Mouse (Mus musculus) cortical plate, adult 2 months (tissue): ENCODE results near the gene Olfr483. TPM values are rescaled to one million over a fixed set of nuclear protein-coding genes. Genes with fewer than 3 reads are reported as not detected.

Experiments used
- H3K27ac ChIP-seq: fragments of 200-500 bp; 2 replicates; pipeline ENCODE4 v1.5.1; 2012; ENCODE audit warnings: low read length, control low read depth, inconsistent platforms; ENCODE audit not compliant: insufficient read depth
- H3K4me1 ChIP-seq: fragments of 200-500 bp; 2 replicates; pipeline ENCODE4 v1.6.1; 2011; ENCODE audit warnings: low read length; ENCODE audit not compliant: control insufficient read depth, insufficient read depth
- H3K4me3 ChIP-seq: fragments of 200-500 bp; 2 replicates; pipeline ENCODE4 v1.5.1; 2011; ENCODE audit warnings: mild to moderate bottlenecking, low read length, control low read depth; ENCODE audit not compliant: insufficient read depth
- CTCF ChIP-seq: fragments of 200-500 bp; IDR thresholded peaks from 2 replicates; pipeline ENCODE4 v1.5.1; 2011; ENCODE audit warnings: mild to moderate bottlenecking, control low read depth, low read length; ENCODE audit not compliant: insufficient read depth; ENCODE audit errors: extremely low read depth
- POLR2A ChIP-seq: fragments of 200-500 bp; IDR thresholded peaks from 2 replicates; pipeline ENCODE4 v1.6.1; 2011; ENCODE audit warnings: mild to moderate bottlenecking, low read length, control low read depth; ENCODE audit not compliant: insufficient read depth; ENCODE audit errors: extremely low read depth
- polyA plus RNA-seq: library from polyadenylated mRNA; depleted of rRNA; stranded (reverse); fragments of >200 nt; gene quantifications from 2 replicates; pipeline ENCODE4 v1.2.3, GENCODE M21; 2012; rRNA removed

Gene Olfr483
- polyA plus RNA-seq = not detected in 2 replicates

DNA sequence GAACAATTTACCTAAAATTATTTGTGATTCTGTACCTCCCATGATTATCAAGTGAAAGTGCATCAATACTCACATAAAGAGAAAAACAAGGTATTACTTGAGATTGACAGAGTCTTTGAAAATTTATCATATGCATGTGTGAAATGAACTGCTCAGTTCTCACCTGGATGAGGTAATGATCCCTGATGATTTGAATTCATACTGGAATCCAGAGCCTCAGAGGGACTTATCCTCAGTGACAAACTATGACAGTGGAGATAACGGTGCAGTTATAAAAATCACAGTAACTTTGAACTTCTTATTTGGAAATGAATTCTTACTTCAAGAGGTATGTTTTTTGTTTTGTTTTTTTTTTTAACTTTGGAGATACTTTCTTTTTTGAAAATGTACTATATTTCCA lies at the start of gene Olfr483:
Olfr483 (plus strand) TSS at position 301 of the 400 bp plus-strand sequence.
- no peak within 1 kb of the TSS for H3K27ac ChIP-seq
- no peaks in the 10 kb centered on the region for H3K4me1 ChIP-seq
- no peak within 1 kb of the TSS for H3K4me3 ChIP-seq
- TF ChIP-seq CTCF = no peak

DNA sequence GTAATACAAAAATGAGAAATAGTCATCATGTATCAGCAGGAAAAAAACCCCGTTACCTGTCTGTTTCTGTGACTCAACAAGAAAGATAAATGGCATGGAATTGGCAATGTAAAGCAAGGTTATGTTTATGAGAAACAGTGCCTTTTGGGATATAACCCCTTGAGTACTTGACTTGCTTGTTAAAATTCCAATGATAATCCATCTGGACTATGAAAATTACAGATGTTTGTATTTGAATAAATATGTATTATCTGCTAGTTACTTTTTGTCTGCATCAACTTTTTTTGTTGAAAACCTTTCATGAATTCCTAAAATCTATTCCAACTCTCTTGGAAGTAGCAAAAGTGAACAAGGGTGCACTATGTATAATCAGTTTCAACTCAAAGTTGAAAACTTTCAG lies 33.4 kb upstream of the Olfr483 start, which contains the start of gene Olfr480:
Olfr480 (minus strand) TSS at position 101 of the 400 bp plus-strand sequence.
- Histone ChIP-seq H3K4me3 (no peak within 1 kb of the TSS), H3K27ac (no peak within 1 kb of the TSS), H3K4me1 (no peaks in the 10 kb centered on the region)
- TF ChIP-seq POLR2A (no peak), CTCF (no peak)

DNA sequence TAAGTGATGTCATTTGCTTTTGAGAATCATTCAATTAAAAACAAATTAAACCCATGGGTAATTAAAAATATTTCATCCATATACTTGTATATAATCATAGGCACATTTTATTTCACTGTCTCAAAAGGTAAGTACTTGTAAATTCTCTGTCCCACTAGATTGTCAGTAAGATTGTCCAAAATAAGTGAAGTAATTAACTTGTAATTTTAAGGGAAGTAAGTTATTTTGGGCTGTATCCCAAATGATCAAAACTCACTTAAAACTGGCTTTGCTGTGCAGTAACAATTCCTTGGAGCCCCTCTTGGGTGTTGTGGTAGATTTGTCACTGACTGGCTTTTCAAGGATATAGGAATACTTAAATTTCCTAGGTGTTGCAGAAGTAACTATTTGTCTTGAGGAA lies 21.1 kb upstream of the Olfr483 start, which contains the start of gene Olfr481:
Olfr481 (plus strand) TSS at position 301 of the 400 bp plus-strand sequence.
- Histone ChIP-seq H3K4me1 (no peaks in the 10 kb centered on the region), H3K4me3 (no peak within 1 kb of the TSS), H3K27ac (no peak within 1 kb of the TSS)
- no peak for TF ChIP-seq CTCF
- TF ChIP-seq POLR2A = no peak

DNA sequence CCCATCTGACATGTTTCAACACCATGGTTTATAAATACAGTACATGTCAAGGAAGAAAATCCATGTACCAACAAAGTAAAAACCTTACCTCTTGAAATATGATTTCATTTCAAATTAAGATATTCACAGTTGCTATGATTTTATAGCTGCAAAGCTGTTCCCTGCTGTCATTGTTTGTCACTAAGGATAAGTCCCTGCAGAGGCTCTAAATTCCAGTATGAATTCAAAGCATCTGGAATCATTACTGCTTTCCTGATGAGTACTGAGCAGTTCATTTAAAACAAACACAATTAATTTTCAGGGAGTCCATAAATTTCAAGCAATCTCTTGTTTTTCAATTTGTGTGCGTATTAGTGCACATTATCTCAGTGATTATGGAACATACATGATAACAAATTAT lies 3.2 kb upstream of the Olfr483 start, which contains the start of gene Olfr482:
Olfr482 (minus strand) TSS at position 101 of the 400 bp plus-strand sequence.
- Histone ChIP-seq H3K27ac (no peak within 1 kb of the TSS), H3K4me3 (no peak within 1 kb of the TSS), H3K4me1 (no peaks in the 10 kb centered on the region)
- TF ChIP-seq CTCF (no peak), POLR2A (no peak)

DNA sequence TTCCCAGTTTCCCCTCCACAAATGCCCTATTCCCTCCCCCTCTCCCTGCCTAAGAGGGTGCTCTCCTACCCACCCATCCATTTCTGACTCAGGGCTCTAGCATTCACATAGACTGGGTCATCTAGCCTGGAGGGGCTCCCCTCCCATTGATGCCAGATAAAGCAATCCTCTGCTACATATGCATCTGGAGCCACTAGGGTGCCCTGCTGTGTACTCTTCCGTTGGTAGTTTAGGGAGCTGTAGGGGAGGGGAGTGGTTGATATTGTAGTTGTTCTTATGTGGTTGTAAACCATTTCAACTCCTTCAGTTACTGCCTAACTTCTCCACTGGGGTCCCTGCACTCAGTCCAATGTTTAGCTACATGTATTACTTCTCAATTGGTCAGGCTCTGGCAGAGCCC lies 20.0 kb downstream of the Olfr483 start:
- no peaks in the 10 kb centered on the region for H3K4me1 ChIP-seq
- TF ChIP-seq CTCF = no peak
- no peak for TF ChIP-seq POLR2A
- H3K27ac ChIP-seq = no peak overlapping the region
- no peak overlapping the region for H3K4me3 ChIP-seq

DNA sequence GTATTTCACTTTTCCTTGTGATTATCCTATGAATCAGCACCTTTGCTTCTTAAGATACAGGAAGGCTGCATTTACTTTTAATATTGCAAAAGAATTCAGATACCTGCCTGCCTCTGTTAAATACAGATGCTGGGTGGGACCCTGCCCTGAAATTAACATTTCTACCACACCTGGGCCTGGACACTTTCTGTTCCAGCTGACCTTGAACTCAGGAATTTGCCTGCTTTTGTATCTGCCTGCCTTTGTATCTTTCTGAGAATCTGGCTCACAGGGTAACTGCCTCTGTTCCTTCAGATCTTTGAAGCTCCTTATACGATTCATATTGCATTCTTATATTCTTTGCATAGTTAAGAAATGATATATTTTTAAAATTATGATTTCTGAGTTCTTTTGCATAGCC lies 20.8 kb downstream of the Olfr483 start:
- TF ChIP-seq POLR2A = no peak
- no peak for TF ChIP-seq CTCF
- H3K27ac ChIP-seq = no peak overlapping the region
- no peak overlapping the region for H3K4me3 ChIP-seq
- no peaks in the 10 kb centered on the region for H3K4me1 ChIP-seq

DNA sequence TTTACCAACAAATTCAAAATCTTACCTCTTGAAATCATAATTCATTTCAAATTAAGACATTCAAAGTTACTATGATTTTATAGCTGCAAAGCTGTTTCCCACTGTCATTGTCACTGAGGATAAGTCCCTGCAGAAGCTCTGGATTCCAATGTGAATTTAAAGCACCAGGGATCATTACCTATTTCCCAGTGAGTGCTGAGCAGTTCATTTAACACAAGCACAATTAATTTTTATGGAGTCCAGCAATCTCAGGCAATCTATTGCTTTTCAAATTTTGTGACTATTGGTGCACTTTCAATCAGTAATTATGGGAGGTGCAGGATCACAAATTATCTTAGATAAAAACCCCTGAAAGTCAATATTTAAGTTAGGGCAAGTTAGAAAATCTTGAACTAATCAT lies 26.7 kb downstream of the Olfr483 start, which contains the start of gene Olfr484:
Olfr484 (minus strand) TSS at position 101 of the 400 bp plus-strand sequence.
- TF ChIP-seq POLR2A (no peak), CTCF (no peak)
- H3K4me3 ChIP-seq = no peak within 1 kb of the TSS
- no peaks in the 10 kb centered on the region for H3K4me1 ChIP-seq
- no peak within 1 kb of the TSS for H3K27ac ChIP-seq

Other genes starting within 250 kb of the Olfr483 start
- not detected in 2 replicates for gene Olfr472, start 202.9 kb upstream of the Olfr483 start, polyA plus RNA-seq
- not detected in 2 replicates for gene Olfr473, start 170.4 kb upstream of the Olfr483 start, polyA plus RNA-seq
- not detected in 2 replicates for gene Olfr474, start 146.2 kb upstream of the Olfr483 start, polyA plus RNA-seq
- gene Olfr476, start 136.0 kb upstream of the Olfr483 start, polyA plus RNA-seq = not detected in 2 replicates
- gene Olfr477, start 114.2 kb upstream of the Olfr483 start, polyA plus RNA-seq = not detected in 2 replicates
- not detected in 2 replicates for gene Olfr478, start 66.9 kb upstream of the Olfr483 start, polyA plus RNA-seq
- not detected in 2 replicates for gene Olfr479, start 50.2 kb upstream of the Olfr483 start, polyA plus RNA-seq
- not detected in 2 replicates for gene Olfr480, start 33.5 kb upstream of the Olfr483 start, polyA plus RNA-seq
- not detected in 2 replicates for gene Olfr481, start 21.0 kb upstream of the Olfr483 start, polyA plus RNA-seq
- not detected in 2 replicates for gene Olfr482, start 3.3 kb upstream of the Olfr483 start, polyA plus RNA-seq
- not detected in 2 replicates for gene Olfr484, start 26.6 kb downstream of the Olfr483 start, polyA plus RNA-seq
- not detected in 2 replicates for gene Olfr485, start 59.0 kb downstream of the Olfr483 start, polyA plus RNA-seq
- not detected in 2 replicates for gene Olfr486, start 71.9 kb downstream of the Olfr483 start, polyA plus RNA-seq
- not detected in 2 replicates for gene Olfr487, start 113.8 kb downstream of the Olfr483 start, polyA plus RNA-seq
- gene Olfr488, start 157.5 kb downstream of the Olfr483 start, polyA plus RNA-seq = not detected in 2 replicates
- gene Olfr490, start 188.1 kb downstream of the Olfr483 start, polyA plus RNA-seq = not detected in 2 replicates
- not detected in 2 replicates for gene Olfr491, start 212.6 kb downstream of the Olfr483 start, polyA plus RNA-seq
- not detected in 2 replicates for gene Olfr492, start 222.8 kb downstream of the Olfr483 start, polyA plus RNA-seq
- not detected in 2 replicates for gene Olfr493, start 246.1 kb downstream of the Olfr483 start, polyA plus RNA-seq